Mouse (Mus musculus) neural tube, embryonic 15.5 days (tissue): ENCODE measurements around the gene Pomt1. TPM values are rescaled to one million over a fixed set of nuclear protein-coding genes. Genes with fewer than 3 reads are reported as not detected.

Experiments
- ATAC-seq: fragments of 200-750 bp; cut with Nextera tagmentation; 2 replicates; pipeline ENCODE4 v1.8.0; 2017; ENCODE audit warnings: mild to moderate bottlenecking, moderate TSS enrichment, moderate library complexity; ENCODE audit not compliant: low FRiP score
- H3K27ac ChIP-seq: fragments of 300-500 bp; sonication (generic); replicated peaks from 2 replicates; pipeline ENCODE4 v1.5.1; 2015; ENCODE audit warnings: mild to moderate bottlenecking, inconsistent platforms
- H3K27me3 ChIP-seq: fragments of 300-500 bp; sonication (generic); replicated peaks from 2 replicates; pipeline ENCODE4 v1.6.1; 2015; ENCODE audit warnings: inconsistent platforms
- H3K36me3 ChIP-seq: fragments of 300-500 bp; sonication (generic); 2 replicates; pipeline ENCODE4 v1.6.1; 2015; ENCODE audit warnings: inconsistent platforms
- H3K4me1 ChIP-seq: fragments of 300-500 bp; sonication (generic); 2 replicates; pipeline ENCODE4 v1.6.1; 2015; ENCODE audit warnings: inconsistent platforms
- H3K4me2 ChIP-seq: fragments of 300-500 bp; sonication (generic); 2 replicates; pipeline ENCODE4 v1.6.1; 2015; ENCODE audit warnings: inconsistent platforms, mild to moderate bottlenecking, moderate library complexity
- H3K4me3 ChIP-seq: fragments of 300-500 bp; sonication (generic); replicated peaks from 2 replicates; pipeline ENCODE4 v1.5.1; 2015; ENCODE audit warnings: mild to moderate bottlenecking, inconsistent platforms
- H3K9ac ChIP-seq: fragments of 300-500 bp; sonication (generic); replicated peaks from 2 replicates; pipeline ENCODE4 v1.6.1; 2015; ENCODE audit warnings: mild to moderate bottlenecking, inconsistent platforms
- H3K9me3 ChIP-seq: fragments of 300-500 bp; sonication (generic); replicated peaks from 2 replicates; pipeline ENCODE4 v1.6.1; 2016; ENCODE audit warnings: inconsistent platforms
- WGBS: fragments of 180-500 bp; shearing (Covaris S2); methylation state at CpG from one replicate; pipeline ENCODE4 v1.1.7; 2015; ENCODE audit warnings: mixed read lengths; 5-methylcytosine and 5-hydroxymethylcytosine counted together
- polyA plus RNA-seq: library from polyadenylated mRNA; unstranded; fragments of >200 nt; fragmentation: Nextera tagmentation; extraction: Ambion mirVana; gene quantifications from 2 replicates; pipeline ENCODE4 v1.2.1, GENCODE M21; 2015

Pomt1 gene
- polyA plus RNA-seq, 1 experiment from 2014 or later: 30.7 TPM

DNA sequence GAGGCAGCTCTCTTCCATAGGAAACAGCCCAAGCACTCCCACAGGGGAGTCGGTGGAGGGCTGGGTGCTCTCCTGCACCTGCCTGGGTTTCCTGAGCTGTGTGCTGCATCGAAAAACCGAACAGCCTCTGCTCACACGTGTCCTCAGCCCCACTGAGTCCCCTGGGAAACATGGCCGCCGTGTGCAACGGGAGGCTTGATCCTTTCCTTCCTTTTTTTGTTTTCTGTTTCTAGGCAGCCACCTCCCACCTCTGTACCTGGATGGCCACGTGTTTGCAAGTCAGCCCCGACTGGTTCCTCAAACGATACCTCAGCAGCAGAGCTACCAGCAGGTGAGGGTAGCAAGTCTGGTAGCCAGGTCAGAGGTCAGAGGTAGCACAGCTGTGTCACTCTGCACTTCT, 14.3 kb upstream of the Pomt1 start:
- no peak for ATAC-seq
- peaks cover 100% of the 10 kb centered on the region for H3K36me3 ChIP-seq
- H3K27me3 ChIP-seq: no peaks in the 10 kb centered on the region
- H3K4me1 ChIP-seq: no peaks in the 10 kb centered on the region
- H3K9me3 ChIP-seq: no peaks in the 10 kb centered on the region
- no peak overlapping the region for H3K27ac ChIP-seq
- no peak overlapping the region for H3K9ac ChIP-seq
- H3K4me2 ChIP-seq: no peak overlapping the region
- no peak overlapping the region for H3K4me3 ChIP-seq
- 87% methylated on average over 10 of the region's 10 CpGs for WGBS

DNA sequence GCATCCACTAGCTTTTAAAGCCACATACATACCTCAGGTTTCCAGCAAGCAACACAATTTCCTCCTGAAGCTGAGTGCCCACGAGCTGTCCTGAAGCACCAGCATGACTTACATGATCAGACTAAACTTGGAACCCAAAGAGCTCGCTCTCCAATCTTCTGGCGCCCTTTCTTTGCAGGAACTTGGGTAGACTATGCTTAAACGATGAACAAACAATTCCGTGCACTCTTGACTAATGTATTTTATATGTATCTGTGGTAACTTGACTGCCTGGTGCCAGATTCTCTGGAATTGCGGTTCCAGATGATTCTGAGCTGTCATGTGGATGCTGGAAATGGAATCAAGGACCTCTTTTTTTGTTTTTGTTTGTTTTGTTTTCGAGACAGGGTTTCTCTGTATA, 957 bp upstream of the Pomt1 start:
- ATAC-seq: no peak
- no peaks in the 10 kb centered on the region for H3K9me3 ChIP-seq
- H3K27ac ChIP-seq: peak overlapping the region; percentile 79
- H3K9ac ChIP-seq: peak overlapping the region; percentile 59
- H3K36me3 ChIP-seq: peaks cover 45% of the 10 kb centered on the region
- no peaks in the 10 kb centered on the region for H3K27me3 ChIP-seq
- peaks cover 26% of the 10 kb centered on the region for H3K4me1 ChIP-seq
- peak overlapping the region; percentile 89 for H3K4me2 ChIP-seq
- 36% methylated on average over 7 of the region's 7 CpGs for WGBS
- peak overlapping the region; percentile 68 for H3K4me3 ChIP-seq

DNA sequence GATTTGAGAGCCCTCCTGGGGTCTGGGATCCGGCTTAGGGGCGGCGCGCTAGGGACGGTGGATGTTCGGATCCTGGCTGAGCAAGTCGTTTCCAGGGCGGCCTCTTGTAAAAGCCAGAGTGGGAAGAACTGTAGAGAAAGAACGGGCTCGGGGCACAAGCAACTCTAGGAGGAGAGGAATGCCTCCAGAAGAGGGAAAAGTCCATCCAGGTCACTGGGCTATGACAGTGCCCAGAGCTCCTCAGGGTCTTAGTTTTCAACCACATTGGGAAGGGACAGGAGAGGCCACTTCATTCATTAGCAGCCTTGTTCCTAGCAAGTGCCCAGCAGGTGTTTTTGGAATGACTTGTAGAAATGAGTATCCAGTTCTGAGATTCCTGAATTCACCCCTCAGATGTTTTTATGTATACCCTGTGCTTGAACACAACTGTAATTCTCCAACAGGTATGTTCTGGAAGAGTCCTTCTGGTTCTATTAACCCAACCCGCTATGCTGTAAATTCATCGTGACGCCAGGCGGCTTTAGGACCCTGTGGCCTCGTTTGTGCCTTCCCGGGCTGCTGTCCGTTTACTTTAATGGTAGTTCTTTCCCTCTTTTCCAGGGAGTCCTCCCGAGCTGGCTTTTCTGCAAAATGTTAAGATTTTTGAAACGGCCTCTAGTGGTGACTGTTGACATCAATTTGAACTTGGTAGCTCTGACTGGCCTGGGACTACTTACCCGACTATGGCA, 534 bp downstream of the Pomt1 start:
- Histone ChIP-seq H3K27ac (peak overlapping the region; percentile 79), H3K9me3 (no peaks in the 10 kb centered on the region), H3K4me1 (peaks cover 26% of the 10 kb centered on the region), H3K36me3 (peaks cover 32% of the 10 kb centered on the region), H3K9ac (peak overlapping the region; percentile 58), H3K4me3 (peak overlapping the region; percentile 68), H3K4me2 (peak overlapping the region; percentile 89), H3K27me3 (no peaks in the 10 kb centered on the region)
- ATAC-seq: peak; percentile 60
- WGBS: 0% methylated on average over 20 of the region's 20 CpGs

DNA sequence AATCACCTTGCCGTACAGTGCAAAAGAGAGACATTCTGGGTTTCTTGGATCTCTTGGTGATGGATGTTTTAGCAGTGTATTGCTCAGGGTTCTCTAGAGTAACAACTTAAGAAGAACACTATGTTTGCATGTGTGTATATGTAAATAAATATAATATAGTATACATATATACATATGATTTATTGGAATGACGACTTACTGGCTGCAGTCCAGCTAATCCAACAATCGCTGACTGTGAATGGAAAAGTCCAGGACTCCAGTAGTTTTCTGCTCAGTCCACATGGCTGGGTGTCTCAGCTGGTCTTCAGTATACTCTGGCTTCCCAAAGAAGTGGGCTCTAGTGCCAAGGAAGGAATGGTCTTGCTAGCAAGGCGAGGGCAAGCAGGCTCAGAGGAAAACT, 1.2 kb downstream of the Pomt1 start:
- peak overlapping the region; percentile 58; the same call in 1 of the 2 replicates for H3K9ac ChIP-seq
- ATAC-seq: no peak

DNA sequence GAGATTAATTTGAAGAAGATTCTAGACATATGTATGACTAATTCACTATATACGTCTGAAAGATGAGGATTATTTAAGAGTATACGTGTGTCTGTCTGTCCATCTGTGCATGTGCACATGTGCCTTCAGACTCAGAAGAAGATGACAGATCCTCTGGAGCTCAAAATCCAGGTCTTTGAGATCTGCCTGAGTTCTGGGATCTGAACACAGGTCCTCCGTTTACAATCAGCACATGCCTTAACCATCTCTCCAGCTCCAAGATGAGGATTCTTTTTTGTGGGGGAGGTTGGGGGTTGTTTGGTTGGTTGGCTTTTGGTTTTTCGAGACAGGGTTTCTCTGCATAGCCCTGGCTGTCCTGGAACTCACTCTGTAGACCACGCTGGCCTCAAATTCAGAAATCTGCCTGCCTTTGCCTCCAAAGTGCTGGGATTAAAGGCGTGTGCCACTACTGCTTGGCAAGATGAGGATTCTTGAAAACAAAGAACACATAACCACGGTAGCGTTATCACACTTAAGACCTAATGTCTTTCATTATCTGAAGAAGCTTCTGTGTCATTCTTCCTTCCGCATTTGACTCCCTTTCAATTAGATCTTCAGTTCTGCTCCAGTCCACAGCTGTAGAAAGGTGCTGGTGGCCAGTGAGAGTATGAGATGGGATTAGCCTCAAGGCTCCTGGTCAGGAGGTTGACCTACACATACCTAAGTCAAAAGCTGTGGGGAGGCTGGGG, 2.5 kb downstream of the Pomt1 start:
- WGBS: 92% methylated on average over 9 of the region's 9 CpGs
- H3K9me3 ChIP-seq: no peaks in the 10 kb centered on the region
- no peak overlapping the region for H3K4me3 ChIP-seq
- no peak overlapping the region for H3K4me2 ChIP-seq
- ATAC-seq: no peak
- peaks cover 26% of the 10 kb centered on the region for H3K36me3 ChIP-seq
- no peak overlapping the region for H3K9ac ChIP-seq
- no peaks in the 10 kb centered on the region for H3K27me3 ChIP-seq
- H3K4me1 ChIP-seq: peaks cover 26% of the 10 kb centered on the region
- no peak overlapping the region for H3K27ac ChIP-seq

More for the DNA sequence above, 1.2 kb downstream of the Pomt1 start:
- H3K9me3 ChIP-seq: no peaks in the 10 kb centered on the region
- WGBS: 42% methylated on average over 4 of the region's 4 CpGs
- peak overlapping the region; percentile 79; the same call in 1 of the 2 replicates for H3K27ac ChIP-seq
- peaks cover 28% of the 10 kb centered on the region for H3K36me3 ChIP-seq
- H3K4me1 ChIP-seq: peaks cover 26% of the 10 kb centered on the region
- no peaks in the 10 kb centered on the region for H3K27me3 ChIP-seq
- peak overlapping the region; percentile 68 for H3K4me3 ChIP-seq
- peak overlapping the region; percentile 89 for H3K4me2 ChIP-seq

DNA sequence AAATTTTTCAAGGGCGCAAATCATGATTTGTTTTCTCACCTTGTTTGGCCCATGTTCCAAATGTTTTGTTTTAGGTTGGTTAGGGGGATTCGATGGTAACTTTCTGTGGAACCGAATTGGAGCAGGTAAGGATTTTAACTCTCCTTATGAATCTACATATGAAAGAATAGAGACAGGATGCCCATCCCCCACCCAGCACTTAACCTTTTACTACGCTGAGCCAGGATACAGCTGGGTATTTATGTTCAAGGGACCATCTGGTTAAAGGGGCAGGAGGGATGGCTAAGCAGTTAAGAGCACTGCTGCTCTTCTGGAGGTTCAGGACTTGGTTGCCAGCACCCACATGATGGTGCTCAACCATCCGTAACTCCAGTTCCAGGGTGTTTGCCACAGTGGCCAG, 4.2 kb downstream of the Pomt1 start:
- H3K27me3 ChIP-seq: no peaks in the 10 kb centered on the region
- no peak overlapping the region for H3K27ac ChIP-seq
- no peak for ATAC-seq
- H3K9me3 ChIP-seq: no peaks in the 10 kb centered on the region
- no peak overlapping the region for H3K9ac ChIP-seq
- H3K36me3 ChIP-seq: peaks cover 40% of the 10 kb centered on the region
- H3K4me1 ChIP-seq: peaks cover 14% of the 10 kb centered on the region
- WGBS: 78% methylated on average over 5 of the region's 5 CpGs
- no peak overlapping the region for H3K4me2 ChIP-seq
- no peak overlapping the region for H3K4me3 ChIP-seq

DNA sequence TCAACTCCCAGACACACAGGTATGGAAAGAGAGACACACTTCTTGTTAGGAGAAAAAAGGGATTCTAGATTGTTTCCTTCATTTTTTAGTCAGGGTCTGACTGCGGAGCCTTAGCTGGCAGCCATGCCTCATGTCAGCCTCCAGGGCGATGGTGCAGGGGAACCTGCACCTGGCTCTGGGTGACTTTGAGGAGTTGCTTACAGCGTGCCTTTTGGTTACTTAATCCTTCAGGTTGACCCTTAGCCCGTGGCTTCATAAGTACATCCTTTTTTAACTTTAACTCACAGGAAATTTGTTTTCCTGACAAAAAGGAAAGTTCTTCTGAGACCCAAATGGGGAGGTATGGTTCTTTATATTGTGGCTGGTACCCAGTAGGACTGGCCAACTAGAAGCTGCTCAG, 6.6 kb downstream of the Pomt1 start:
- Histone ChIP-seq H3K4me2 (no peak overlapping the region), H3K4me1 (peaks cover 2% of the 10 kb centered on the region; the same call in 1 of the 2 replicates), H3K27ac (no peak overlapping the region), H3K9ac (no peak overlapping the region), H3K9me3 (no peaks in the 10 kb centered on the region), H3K36me3 (peaks cover 60% of the 10 kb centered on the region), H3K27me3 (no peaks in the 10 kb centered on the region), H3K4me3 (no peak overlapping the region)
- no peak for ATAC-seq
- WGBS: 90% methylated on average over 4 of the region's 4 CpGs

DNA sequence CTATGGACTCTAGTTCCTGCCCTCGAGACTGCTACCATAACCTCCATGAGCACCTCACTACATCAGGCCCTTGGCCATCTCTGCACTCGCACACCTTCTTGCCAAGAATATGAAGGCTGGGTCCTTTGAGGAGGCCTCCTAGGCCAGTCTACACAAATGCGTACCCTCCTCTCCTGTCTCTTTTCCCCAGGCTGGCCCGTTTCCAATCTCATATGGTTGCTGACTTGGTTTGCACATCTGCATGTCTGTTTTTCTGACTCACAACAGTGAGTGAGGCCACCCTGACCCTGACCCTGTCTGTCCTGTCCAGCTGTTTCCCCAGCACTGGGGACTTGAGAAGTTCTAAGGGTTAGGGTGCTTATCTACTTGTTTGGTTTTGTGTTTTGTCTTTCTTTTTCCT, 10.4 kb downstream of the Pomt1 start:
- Histone ChIP-seq H3K27me3 (no peaks in the 10 kb centered on the region), H3K27ac (no peak overlapping the region), H3K4me2 (no peak overlapping the region), H3K4me3 (no peak overlapping the region), H3K9ac (no peak overlapping the region), H3K9me3 (no peaks in the 10 kb centered on the region), H3K36me3 (peaks cover 86% of the 10 kb centered on the region), H3K4me1 (no peaks in the 10 kb centered on the region)
- no peak for ATAC-seq
- WGBS: 88% methylated on average over 4 of the region's 4 CpGs

DNA sequence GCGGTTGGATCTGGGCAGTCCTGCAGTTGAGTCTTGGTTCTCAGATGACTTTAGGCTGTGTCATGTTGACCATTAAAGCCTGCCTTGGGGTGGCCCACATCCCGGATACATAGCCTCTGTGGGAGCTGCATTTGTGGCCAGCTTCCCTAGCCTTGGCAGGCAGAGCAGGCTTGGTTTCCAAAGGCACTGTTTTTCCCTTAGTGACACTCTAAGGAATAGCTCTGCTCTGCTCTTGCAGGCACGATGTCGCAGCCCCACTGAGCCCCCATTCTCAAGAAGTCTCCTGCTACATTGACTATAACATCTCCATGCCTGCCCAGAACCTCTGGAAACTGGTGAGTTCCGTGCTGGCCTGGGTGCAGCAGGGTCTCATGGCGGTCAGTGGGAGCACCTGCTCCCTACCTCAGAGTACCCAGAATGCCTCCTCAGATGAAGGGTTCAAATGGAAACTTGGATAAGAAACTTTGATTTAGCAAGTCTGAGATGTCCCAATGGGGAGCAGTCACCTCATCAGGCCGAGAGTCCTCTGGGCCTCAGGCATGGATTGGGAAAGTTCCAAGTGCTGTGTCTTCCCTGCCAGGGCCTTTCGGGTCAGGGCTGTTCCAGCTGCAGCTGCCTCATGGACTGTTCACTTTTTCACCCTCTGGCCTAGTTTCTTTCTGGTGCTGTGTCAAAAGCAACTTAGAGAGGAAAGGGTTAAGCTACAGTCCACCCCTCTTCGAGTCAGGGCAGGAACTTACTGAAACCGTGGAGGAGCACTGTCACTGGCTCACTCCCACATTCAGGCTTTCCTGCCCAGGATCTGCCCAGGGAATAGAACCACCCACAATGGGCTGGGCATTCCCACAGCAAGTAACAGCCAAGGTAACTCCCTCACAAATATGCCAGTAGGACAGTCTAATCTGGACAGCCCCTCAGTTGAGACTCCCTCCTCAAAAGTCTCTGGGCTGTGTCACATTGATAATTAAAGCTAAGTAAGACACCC, 12.3 kb downstream of the Pomt1 start:
- no peak overlapping the region for H3K4me3 ChIP-seq
- WGBS: 84% methylated on average over 10 of the region's 10 CpGs
- no peaks in the 10 kb centered on the region for H3K4me1 ChIP-seq
- H3K36me3 ChIP-seq: peaks cover 91% of the 10 kb centered on the region
- no peak overlapping the region for H3K9ac ChIP-seq
- H3K27me3 ChIP-seq: no peaks in the 10 kb centered on the region
- H3K27ac ChIP-seq: no peak overlapping the region
- no peaks in the 10 kb centered on the region for H3K9me3 ChIP-seq
- H3K4me2 ChIP-seq: no peak overlapping the region
- ATAC-seq: no peak

DNA sequence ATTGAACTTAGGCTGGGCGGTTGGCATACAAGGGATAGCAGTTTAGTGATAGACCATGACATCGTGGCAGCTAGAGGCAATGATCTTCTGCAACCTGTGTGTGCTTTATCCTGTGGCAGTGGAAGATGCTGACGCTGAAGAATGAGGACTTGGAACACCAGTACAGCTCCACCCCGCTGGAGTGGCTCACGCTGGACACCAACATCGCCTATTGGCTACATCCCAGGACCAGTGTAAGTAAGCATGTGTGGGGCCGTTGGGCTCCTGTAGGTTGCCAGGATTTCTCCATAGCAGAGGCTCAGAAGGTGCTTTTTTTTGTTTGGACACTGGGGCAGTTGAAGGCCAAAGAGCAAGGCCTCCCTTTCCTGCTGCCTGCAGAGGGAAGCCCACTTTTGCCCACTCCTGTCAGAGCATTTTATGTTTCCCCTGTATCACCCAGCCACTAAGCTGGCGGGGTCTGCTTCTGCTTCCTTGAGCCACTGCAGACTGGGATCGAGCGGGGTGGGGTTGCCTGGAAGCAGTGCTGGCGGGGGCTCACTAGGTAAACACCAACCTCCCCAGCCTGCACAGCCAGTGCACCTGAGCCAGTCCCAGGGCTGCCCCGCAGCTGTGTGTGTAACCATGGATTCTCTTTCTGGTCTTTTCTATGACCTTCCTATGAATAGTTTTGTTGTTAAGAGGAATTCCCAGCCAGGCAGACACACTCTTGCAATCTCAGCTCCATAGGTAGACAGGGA, 15.6 kb downstream of the Pomt1 start:
- no peak for ATAC-seq
- Histone ChIP-seq H3K4me2 (no peak overlapping the region), H3K27me3 (no peaks in the 10 kb centered on the region), H3K9me3 (no peaks in the 10 kb centered on the region), H3K4me3 (no peak overlapping the region), H3K36me3 (peaks cover 83% of the 10 kb centered on the region), H3K27ac (no peak overlapping the region), H3K9ac (no peak overlapping the region), H3K4me1 (no peaks in the 10 kb centered on the region)
- WGBS: 88% methylated on average over 12 of the region's 12 CpGs

DNA sequence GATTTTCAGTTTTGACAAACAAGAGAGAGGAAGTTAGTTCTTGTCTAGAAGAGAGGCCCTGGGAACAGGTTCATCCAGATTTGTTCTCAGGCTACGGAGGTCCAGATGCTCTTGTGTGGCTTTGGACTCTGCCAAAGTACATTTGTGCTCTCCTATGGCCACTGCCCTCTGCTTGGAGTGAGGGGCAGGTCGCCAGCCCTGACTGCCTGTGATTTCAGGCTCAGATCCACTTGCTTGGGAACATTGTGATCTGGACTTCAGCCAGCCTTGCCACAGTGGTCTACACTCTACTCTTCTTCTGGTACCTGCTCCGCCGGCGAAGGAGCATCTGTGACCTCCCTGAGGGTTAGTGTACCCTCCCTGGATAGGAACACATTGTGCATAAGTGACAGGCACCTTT, 16.3 kb downstream of the Pomt1 start:
- Histone ChIP-seq H3K36me3 (peaks cover 85% of the 10 kb centered on the region), H3K4me1 (no peaks in the 10 kb centered on the region), H3K4me2 (no peak overlapping the region), H3K4me3 (no peak overlapping the region), H3K9ac (no peak overlapping the region), H3K27ac (no peak overlapping the region), H3K27me3 (no peaks in the 10 kb centered on the region), H3K9me3 (no peaks in the 10 kb centered on the region)
- WGBS: 93% methylated on average over 5 of the region's 5 CpGs
- no peak for ATAC-seq
